Mouse (Mus musculus) lung, adult 2 months (tissue): ENCODE data around the gene Marf1.

Experiments
- CTCF ChIP-seq: fragments of 200-500 bp; IDR thresholded peaks from 2 replicates; pipeline ENCODE4 v1.5.1; 2011; ENCODE audit warnings: mild to moderate bottlenecking, low read length, control low read depth; ENCODE audit not compliant: insufficient read depth
- POLR2A ChIP-seq: fragments of 200-500 bp; IDR thresholded peaks from 2 replicates; pipeline ENCODE4 v1.6.1; 2011; ENCODE audit warnings: low read depth, mild to moderate bottlenecking, control low read depth, low read length, borderline replicate concordance; ENCODE audit errors: extremely low read depth

GRCm38 (mm10) chr16:14125253-14125652, 37.9 kb downstream of the Marf1 start:
- no peak for TF ChIP-seq CTCF
- no peak for TF ChIP-seq POLR2A
